Mouse (Mus musculus) neural tube, embryonic 15.5 days (tissue): ENCODE results near the gene Ece1. TPM values are rescaled to one million over a fixed set of nuclear protein-coding genes. Genes with fewer than 3 reads are reported as not detected.

Source experiments
- ATAC-seq: fragments of 200-750 bp; cut with Nextera tagmentation; 2 replicates; pipeline ENCODE4 v1.8.0; 2017; ENCODE audit warnings: mild to moderate bottlenecking, moderate TSS enrichment, moderate library complexity; ENCODE audit not compliant: low FRiP score
- H3K27ac ChIP-seq: fragments of 300-500 bp; sonication (generic); replicated peaks from 2 replicates; pipeline ENCODE4 v1.5.1; 2015; ENCODE audit warnings: mild to moderate bottlenecking, inconsistent platforms
- H3K27me3 ChIP-seq: fragments of 300-500 bp; sonication (generic); replicated peaks from 2 replicates; pipeline ENCODE4 v1.6.1; 2015; ENCODE audit warnings: inconsistent platforms
- H3K36me3 ChIP-seq: fragments of 300-500 bp; sonication (generic); 2 replicates; pipeline ENCODE4 v1.6.1; 2015; ENCODE audit warnings: inconsistent platforms
- H3K4me1 ChIP-seq: fragments of 300-500 bp; sonication (generic); 2 replicates; pipeline ENCODE4 v1.6.1; 2015; ENCODE audit warnings: inconsistent platforms
- H3K4me2 ChIP-seq: fragments of 300-500 bp; sonication (generic); 2 replicates; pipeline ENCODE4 v1.6.1; 2015; ENCODE audit warnings: inconsistent platforms, mild to moderate bottlenecking, moderate library complexity
- H3K4me3 ChIP-seq: fragments of 300-500 bp; sonication (generic); replicated peaks from 2 replicates; pipeline ENCODE4 v1.5.1; 2015; ENCODE audit warnings: mild to moderate bottlenecking, inconsistent platforms
- H3K9ac ChIP-seq: fragments of 300-500 bp; sonication (generic); replicated peaks from 2 replicates; pipeline ENCODE4 v1.6.1; 2015; ENCODE audit warnings: mild to moderate bottlenecking, inconsistent platforms
- H3K9me3 ChIP-seq: fragments of 300-500 bp; sonication (generic); replicated peaks from 2 replicates; pipeline ENCODE4 v1.6.1; 2016; ENCODE audit warnings: inconsistent platforms
- WGBS: fragments of 180-500 bp; shearing (Covaris S2); methylation state at CpG from one replicate; pipeline ENCODE4 v1.1.7; 2015; ENCODE audit warnings: mixed read lengths; 5-methylcytosine and 5-hydroxymethylcytosine counted together
- polyA plus RNA-seq: library from polyadenylated mRNA; unstranded; fragments of >200 nt; fragmentation: Nextera tagmentation; extraction: Ambion mirVana; gene quantifications from 2 replicates; pipeline ENCODE4 v1.2.1, GENCODE M21; 2015

Ece1 gene
- polyA plus RNA-seq, 1 experiment from 2014 or later: 23.0 TPM

GRCm38 (mm10) chr4:137870979-137871378, 8.9 kb downstream of the Ece1 start:
- Histone ChIP-seq H3K9ac (no peak overlapping the region), H3K9me3 (no peaks in the 10 kb centered on the region), H3K27me3 (no peaks in the 10 kb centered on the region), H3K4me1 (peaks cover 47% of the 10 kb centered on the region), H3K36me3 (no peaks in the 10 kb centered on the region), H3K4me2 (no peak overlapping the region), H3K27ac (no peak overlapping the region), H3K4me3 (no peak overlapping the region)
- no peak for ATAC-seq
- WGBS: 85% methylated on average over 4 of the region's 4 CpGs

DNA sequence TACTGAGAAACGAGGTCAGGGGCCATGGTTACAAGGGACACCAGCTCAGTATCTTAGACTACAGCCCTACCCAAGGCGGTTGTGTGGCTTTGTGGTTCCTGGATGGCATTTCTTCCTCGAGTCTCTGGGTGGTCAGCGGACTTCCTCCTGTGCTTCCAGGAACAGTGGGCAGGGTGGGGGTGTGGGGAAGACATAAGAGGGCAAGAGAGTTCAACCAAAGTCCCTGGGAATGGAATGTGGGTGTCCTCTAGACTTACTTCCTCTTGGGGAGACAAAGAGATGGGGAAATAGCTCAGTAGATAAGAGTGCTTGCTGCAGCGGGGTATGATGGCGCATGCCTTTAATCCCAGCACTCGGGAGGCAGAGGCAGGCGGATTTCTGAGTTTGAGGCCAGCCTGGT, 9.4 kb downstream of the Ece1 start:
- Histone ChIP-seq H3K4me1 (peaks cover 46% of the 10 kb centered on the region), H3K27ac (no peak overlapping the region), H3K36me3 (no peaks in the 10 kb centered on the region), H3K27me3 (no peaks in the 10 kb centered on the region), H3K4me3 (no peak overlapping the region), H3K9ac (no peak overlapping the region), H3K4me2 (no peak overlapping the region), H3K9me3 (no peaks in the 10 kb centered on the region)
- 91% methylated on average over 8 of the region's 8 CpGs for WGBS
- no peak for ATAC-seq

DNA sequence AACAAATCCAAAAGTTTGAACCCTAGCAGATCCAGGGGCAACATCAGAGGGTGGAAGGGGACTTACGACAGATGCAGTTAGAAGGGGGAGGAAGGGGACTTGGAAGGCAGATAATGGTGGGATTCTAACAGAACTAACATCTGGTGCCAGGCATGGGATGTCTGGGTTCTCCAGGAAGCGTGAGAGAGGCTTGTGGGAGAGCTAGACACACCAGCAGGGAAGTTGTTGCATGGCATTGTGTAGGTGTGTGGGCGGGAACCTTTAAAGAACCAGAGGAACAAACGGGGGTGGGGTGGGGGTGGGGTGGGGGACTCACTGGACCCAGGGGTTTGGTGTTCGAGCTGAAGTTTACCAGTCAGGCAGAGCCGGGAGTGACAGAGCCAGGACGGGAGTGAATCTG, 12.3 kb downstream of the Ece1 start:
- ATAC-seq: no peak
- Histone ChIP-seq H3K4me3 (no peak overlapping the region), H3K36me3 (no peaks in the 10 kb centered on the region), H3K4me2 (no peak overlapping the region), H3K4me1 (peaks cover 46% of the 10 kb centered on the region), H3K9me3 (no peaks in the 10 kb centered on the region), H3K9ac (no peak overlapping the region), H3K27ac (no peak overlapping the region), H3K27me3 (no peaks in the 10 kb centered on the region)
- WGBS: 18% methylated on average over 7 of the region's 7 CpGs

DNA sequence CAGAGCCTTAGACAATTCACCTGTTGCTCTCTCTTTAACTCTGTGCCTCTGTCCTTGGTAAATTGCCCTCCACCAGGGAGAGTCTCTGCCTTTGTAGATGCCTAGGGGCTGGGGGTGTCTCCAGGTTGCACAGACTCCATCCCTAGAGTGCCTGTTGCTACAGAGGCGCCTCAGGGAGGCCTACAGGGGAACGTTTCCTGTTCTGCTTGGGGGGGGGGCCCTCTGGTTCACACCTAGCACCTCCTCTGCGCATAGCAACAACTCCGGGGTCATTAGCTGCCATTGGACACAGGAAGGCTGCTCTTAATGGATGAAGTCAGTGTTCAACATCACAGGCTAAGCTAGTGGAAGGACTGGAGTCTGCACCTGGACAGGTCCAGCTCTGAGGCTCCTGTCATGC, 12.8 kb downstream of the Ece1 start:
- H3K36me3 ChIP-seq: no peaks in the 10 kb centered on the region
- H3K9me3 ChIP-seq: no peaks in the 10 kb centered on the region
- peaks cover 43% of the 10 kb centered on the region for H3K4me1 ChIP-seq
- H3K4me3 ChIP-seq: no peak overlapping the region
- H3K4me2 ChIP-seq: no peak overlapping the region
- no peak overlapping the region for H3K9ac ChIP-seq
- H3K27ac ChIP-seq: 0 out of 2 replicates have a peak overlapping the region, but pooled peaks have one; percentile 33
- WGBS: 51% methylated on average over 4 of the region's 4 CpGs
- no peaks in the 10 kb centered on the region for H3K27me3 ChIP-seq
- ATAC-seq: no peak

DNA sequence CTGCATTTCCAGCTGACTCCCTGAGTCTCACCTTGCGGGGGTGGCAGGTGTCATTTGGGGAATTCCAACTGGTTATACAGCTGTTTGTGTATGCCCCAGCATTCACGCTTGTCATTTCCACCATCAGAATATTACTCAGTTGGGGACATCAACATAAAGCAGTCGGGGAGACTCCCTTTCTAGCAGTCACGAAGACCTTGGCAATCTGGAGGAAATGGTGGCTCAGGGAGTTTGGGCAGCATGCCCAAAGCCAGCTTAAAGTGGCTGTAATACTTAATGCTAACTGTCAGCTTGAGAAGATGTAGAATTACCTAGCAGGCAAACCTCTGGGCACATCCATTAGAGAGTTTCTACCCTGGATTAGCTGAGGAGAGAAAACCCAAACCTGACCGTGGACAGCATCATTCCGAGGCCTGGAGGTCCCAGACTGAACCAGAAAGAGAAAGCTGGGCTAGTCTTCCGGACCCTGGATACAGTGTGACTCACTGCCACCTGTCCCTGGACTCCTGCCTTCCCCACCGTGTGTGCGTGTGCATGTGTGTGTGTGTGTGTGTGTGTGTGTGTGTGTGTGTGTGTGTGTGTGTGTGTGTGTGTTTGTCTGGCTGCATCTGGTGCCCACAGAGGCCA, 13.5 kb downstream of the Ece1 start:
- Histone ChIP-seq H3K4me1 (peaks cover 36% of the 10 kb centered on the region), H3K4me2 (no peak overlapping the region), H3K27ac (0 out of 2 replicates have a peak overlapping the region, but pooled peaks have one; percentile 33), H3K9ac (no peak overlapping the region), H3K27me3 (no peaks in the 10 kb centered on the region), H3K9me3 (no peaks in the 10 kb centered on the region), H3K36me3 (no peaks in the 10 kb centered on the region), H3K4me3 (no peak overlapping the region)
- no peak for ATAC-seq
- 66% methylated on average over 9 of the region's 9 CpGs for WGBS

DNA sequence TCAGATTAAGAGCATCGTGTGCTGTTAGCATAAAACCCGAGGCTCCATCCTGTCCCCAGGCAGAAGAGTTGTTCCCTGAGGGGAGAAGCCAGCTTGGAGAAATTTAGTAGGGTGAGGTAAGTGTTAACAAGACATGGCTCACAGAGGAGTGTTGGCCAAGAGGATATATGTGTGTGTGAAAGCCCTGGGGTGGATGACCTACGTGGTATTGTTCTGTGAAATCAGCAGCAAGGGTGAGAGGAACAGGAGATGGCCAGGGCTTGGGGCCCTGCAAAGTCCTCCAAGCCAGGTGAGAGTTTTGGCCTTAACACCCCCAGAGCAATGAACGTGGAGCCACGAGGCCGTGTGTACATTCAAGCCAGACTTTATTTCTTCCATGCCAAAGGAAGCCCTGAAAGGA, 14.8 kb downstream of the Ece1 start:
- ATAC-seq: no peak
- WGBS: 34% methylated on average over 6 of the region's 6 CpGs
- no peaks in the 10 kb centered on the region for H3K27me3 ChIP-seq
- H3K27ac ChIP-seq: 0 out of 2 replicates have a peak overlapping the region, but pooled peaks have one; percentile 6
- 0 out of 2 replicates have a peak overlapping the region, but pooled peaks have one; percentile 23 for H3K9ac ChIP-seq
- H3K36me3 ChIP-seq: no peaks in the 10 kb centered on the region
- H3K4me1 ChIP-seq: peaks cover 36% of the 10 kb centered on the region
- H3K4me2 ChIP-seq: no peak overlapping the region
- no peaks in the 10 kb centered on the region for H3K9me3 ChIP-seq
- H3K4me3 ChIP-seq: no peak overlapping the region

- Histone ChIP-seq H3K27me3 (no peaks in the 10 kb centered on the region), H3K9ac (0 out of 2 replicates have a peak overlapping the region, but pooled peaks have one; percentile 23), H3K36me3 (no peaks in the 10 kb centered on the region), H3K4me2 (no peak overlapping the region), H3K4me3 (no peak overlapping the region), H3K27ac (0 out of 2 replicates have a peak overlapping the region, but pooled peaks have one; percentile 6), H3K4me1 (peaks cover 37% of the 10 kb centered on the region), H3K9me3 (no peaks in the 10 kb centered on the region)
- no peak for ATAC-seq
- WGBS: 20% methylated on average over 4 of the region's 4 CpGs
Observed at GRCm38 (mm10) chr4:137877432-137877881, 15.4 kb downstream of the Ece1 start.

- no peak for ATAC-seq
- Histone ChIP-seq H3K4me2 (no peak overlapping the region), H3K36me3 (no peaks in the 10 kb centered on the region), H3K4me1 (peaks cover 44% of the 10 kb centered on the region), H3K9ac (no peak overlapping the region), H3K27ac (no peak overlapping the region), H3K4me3 (no peak overlapping the region), H3K9me3 (no peaks in the 10 kb centered on the region), H3K27me3 (no peaks in the 10 kb centered on the region)
- WGBS: 68% methylated on average over 8 of the region's 8 CpGs
Observed at GRCm38 (mm10) chr4:137879383-137880156, 17.5 kb downstream of the Ece1 start.

DNA sequence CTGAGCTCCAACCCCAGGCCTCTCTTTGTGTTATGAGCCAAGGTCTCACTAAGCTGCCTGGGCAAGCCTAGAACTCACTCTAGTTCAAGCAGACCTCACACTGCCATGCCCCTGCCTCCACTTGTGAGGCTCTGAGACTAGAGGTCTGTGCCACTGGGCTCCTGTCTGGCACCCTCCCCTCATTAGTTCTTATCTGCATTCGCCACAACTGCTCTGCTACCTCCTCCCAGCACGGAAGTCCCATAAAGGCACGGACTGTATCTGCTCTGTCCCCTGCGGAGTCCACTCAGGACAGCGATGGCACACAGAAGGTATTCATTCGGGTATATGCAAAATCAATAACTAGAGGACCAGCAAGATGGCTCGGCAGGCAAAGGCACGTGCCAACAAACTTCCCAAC, 19.4 kb downstream of the Ece1 start:
- no peak for ATAC-seq
- Histone ChIP-seq H3K9ac (no peak overlapping the region), H3K36me3 (no peaks in the 10 kb centered on the region), H3K4me2 (no peak overlapping the region), H3K27me3 (no peaks in the 10 kb centered on the region), H3K4me1 (peaks cover 27% of the 10 kb centered on the region), H3K4me3 (no peak overlapping the region), H3K27ac (no peak overlapping the region), H3K9me3 (no peaks in the 10 kb centered on the region)
- 77% methylated on average over 8 of the region's 8 CpGs for WGBS

GRCm38 (mm10) chr4:137882663-137883062, 20.6 kb downstream of the Ece1 start:
- no peak overlapping the region for H3K4me3 ChIP-seq
- no peaks in the 10 kb centered on the region for H3K27me3 ChIP-seq
- no peak overlapping the region for H3K27ac ChIP-seq
- H3K4me1 ChIP-seq: peaks cover 21% of the 10 kb centered on the region
- no peak for ATAC-seq
- H3K9ac ChIP-seq: no peak overlapping the region; the same call in 1 of the 2 replicates
- WGBS: 28% methylated on average over 9 of the region's 9 CpGs
- no peaks in the 10 kb centered on the region for H3K36me3 ChIP-seq
- H3K4me2 ChIP-seq: no peak overlapping the region
- H3K9me3 ChIP-seq: no peaks in the 10 kb centered on the region

DNA sequence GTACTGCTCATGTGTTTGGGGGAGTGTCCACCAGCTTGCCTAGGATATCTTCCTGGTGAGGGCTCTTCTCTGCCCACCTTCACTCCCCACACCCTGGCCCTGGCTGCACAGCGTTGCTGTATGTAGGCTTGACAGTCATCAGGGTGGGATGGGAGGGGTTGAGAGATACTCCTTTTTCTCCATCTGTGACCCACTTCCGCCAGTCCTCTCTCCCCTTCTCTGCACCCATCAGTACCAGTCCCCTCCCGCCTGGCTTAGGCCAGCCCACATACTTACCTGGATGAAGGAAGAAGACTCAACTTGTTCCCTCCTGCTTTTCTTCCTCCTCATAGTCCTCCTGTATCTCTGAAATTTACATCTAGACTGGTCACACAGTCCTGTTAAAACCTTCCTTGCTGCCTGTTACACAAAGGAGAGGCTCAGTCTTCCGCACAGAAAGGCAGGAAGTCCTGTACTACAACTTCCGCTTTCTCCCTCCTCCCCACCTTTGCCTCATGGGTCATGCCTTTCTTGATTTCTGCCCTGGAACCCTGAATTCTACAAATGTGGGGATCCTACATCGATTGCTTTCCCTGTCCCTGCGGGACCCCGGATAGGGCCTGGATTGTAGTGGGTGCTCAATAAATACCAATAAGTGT, 21.6 kb downstream of the Ece1 start:
- Histone ChIP-seq H3K27me3 (no peaks in the 10 kb centered on the region), H3K27ac (no peak overlapping the region), H3K36me3 (no peaks in the 10 kb centered on the region), H3K4me1 (peaks cover 22% of the 10 kb centered on the region), H3K9me3 (no peaks in the 10 kb centered on the region), H3K9ac (no peak overlapping the region), H3K4me3 (no peak overlapping the region), H3K4me2 (no peak overlapping the region)
- 89% methylated on average over 8 of the region's 8 CpGs for whole genome bisulfite sequencing
- ATAC-seq: no peak
